Mouse (Mus musculus) embryonic fibroblast, embryonic 13.5 days (primary cell): Measurements from ENCODE around the gene Map4k4. TPM values are rescaled to one million over a fixed set of nuclear protein-coding genes. Genes with fewer than 3 reads are reported as not detected.

Experiments used
- H3K27ac ChIP-seq: 2 replicates; pipeline ENCODE4 v1.5.1; 2012; ENCODE audit warnings: low read length, control low read depth, inconsistent platforms; ENCODE audit not compliant: insufficient read depth
- H3K4me1 ChIP-seq: 2 replicates; pipeline ENCODE4 v1.6.1; 2011; ENCODE audit warnings: low read length; ENCODE audit not compliant: control insufficient read depth, insufficient read depth
- H3K4me3 ChIP-seq: 2 replicates; pipeline ENCODE4 v1.5.1; 2011; ENCODE audit warnings: mild to moderate bottlenecking, control low read depth, low read length; ENCODE audit not compliant: insufficient read depth
- CTCF ChIP-seq: IDR thresholded peaks from 2 replicates; pipeline ENCODE4 v1.5.1; 2011; ENCODE audit warnings: mild to moderate bottlenecking, control low read depth, low read length, moderate library complexity, borderline replicate concordance; ENCODE audit not compliant: insufficient read depth
- POLR2A ChIP-seq: IDR thresholded peaks from 2 replicates; pipeline ENCODE4 v1.6.1; 2011; ENCODE audit warnings: low read depth, mild to moderate bottlenecking, control low read depth, low read length, moderate library complexity
- polyA plus RNA-seq: library from polyadenylated mRNA; stranded (reverse); fragments of >200 nt; gene quantifications from 2 replicates; pipeline ENCODE4 v1.2.4, GENCODE M21; 2011; ENCODE audit warnings: low read depth; ENCODE audit not compliant: missing spikeins, insufficient read length

Map4k4 gene
- polyA plus RNA-seq, 1 experiment: 259 TPM

DNA sequence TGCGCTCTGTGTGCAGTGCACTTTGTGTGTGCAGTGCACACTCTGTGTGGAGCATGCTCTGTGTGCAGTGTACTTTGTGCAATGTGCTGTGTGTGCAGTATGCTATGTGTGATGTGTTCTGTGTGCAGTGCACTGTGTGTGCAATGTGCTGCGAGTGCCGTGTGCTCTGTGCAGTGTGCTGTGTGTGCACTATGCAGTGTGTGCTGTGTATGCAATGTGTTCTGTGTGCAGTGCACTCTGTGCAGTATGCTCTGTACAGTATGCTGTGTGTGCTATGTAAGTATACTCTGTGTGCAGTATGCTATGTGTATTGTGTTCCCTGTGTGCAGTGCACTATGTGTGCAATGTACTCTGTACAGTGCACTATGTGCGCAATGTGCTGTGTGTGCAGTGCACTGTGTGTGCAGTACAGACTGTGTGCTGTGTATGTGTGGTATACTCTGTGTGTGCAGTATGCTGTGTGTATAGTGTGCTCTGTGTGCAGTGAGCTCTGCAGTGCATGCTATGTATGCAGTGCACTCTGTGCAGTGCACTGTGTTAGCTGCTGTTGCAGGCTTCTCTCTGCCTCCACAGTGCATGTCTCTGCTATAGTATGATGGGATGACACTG, 105.4 kb downstream of the Map4k4 start:
- peak; percentile 30; the same call in 1 of the 2 replicates for TF ChIP-seq CTCF
- TF ChIP-seq POLR2A: no peak
- H3K27ac ChIP-seq: no peak overlapping the region
- H3K4me1 ChIP-seq: no peaks in the 10 kb centered on the region
- no peak overlapping the region for H3K4me3 ChIP-seq

DNA sequence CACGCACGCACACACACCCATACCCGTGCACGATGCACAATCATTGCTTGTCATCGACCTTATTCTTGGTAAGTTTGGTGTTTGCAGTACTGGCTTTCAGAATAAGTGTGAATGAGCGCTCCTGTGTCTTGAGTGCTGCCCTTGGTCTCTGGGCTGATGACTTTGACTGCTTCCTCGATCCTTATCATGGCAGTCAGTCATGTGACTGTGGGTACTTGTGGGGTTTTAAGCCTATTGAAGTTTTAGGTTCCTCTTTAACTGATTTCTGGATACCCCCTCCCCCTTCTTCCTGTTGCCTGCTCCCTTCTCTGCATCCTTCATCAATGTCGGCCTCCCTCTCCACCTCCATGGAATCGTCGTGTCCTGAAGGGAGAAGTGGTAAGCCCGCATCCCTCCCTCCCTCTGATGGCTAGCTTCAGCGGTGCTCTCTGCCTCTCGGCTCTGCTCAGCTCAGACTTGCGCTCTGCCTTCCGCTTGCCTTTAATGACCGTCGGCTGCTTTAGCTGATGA, 107.3 kb downstream of the Map4k4 start:
- Histone ChIP-seq H3K4me1 (no peaks in the 10 kb centered on the region), H3K4me3 (no peak overlapping the region), H3K27ac (no peak overlapping the region)
- TF ChIP-seq POLR2A: no peak
- no peak for TF ChIP-seq CTCF

DNA sequence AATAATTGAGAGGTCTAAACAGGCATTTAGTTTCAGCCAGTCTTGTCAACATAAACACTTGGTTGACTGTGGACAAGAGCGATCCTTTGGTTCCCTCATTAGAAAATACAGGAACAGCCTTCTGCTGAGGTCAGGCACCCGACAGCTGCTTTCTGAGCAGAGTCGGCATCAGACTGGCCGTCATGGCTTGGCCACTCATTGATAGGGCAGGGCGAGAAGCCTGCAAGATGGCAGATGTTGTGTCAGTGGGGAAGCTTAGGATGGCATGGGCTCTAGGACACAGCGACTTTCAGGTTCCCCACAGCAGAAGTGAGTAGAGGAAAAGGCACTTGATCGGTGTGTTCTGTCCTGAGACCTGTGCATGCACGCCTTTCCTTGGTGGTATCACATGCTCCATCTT, 112.0 kb downstream of the Map4k4 start:
- TF ChIP-seq CTCF (no peak), POLR2A (no peak)
- H3K27ac ChIP-seq: no peak overlapping the region
- H3K4me3 ChIP-seq: no peak overlapping the region
- H3K4me1 ChIP-seq: peaks cover 4% of the 10 kb centered on the region; the same call in 1 of the 2 replicates

DNA sequence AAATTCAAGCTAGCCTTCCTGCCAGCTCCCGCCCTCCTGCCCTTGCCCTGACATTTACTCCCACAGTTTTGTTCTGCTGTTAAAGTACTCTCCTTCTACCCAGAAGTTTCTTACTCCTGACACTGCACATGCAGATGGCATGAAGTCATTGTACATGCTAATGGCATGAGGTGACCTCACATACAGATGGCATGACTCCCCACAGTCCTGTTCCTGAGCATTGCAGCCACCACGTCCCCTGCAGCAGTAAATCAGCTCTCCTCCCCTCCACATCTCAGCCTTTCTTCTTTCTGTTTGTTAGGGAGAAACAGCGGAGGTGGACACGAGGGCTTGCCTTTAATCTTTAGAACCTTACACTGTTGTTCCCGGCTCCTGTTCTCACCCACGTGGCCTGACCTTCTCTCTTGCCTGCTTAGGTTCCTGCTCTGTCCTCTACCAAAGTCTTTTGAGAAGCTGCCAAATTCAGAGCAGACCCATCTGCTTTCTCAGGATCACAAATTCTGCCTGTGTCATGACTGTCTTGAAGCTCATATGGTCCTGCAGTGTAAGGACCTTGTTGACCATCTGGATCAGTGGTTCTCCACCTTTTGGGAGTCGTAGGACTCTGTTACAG, 114.5 kb downstream of the Map4k4 start:
- no peak overlapping the region for H3K27ac ChIP-seq
- TF ChIP-seq POLR2A (no peak), CTCF (no peak)
- H3K4me3 ChIP-seq: no peak overlapping the region
- peaks cover 4% of the 10 kb centered on the region; the same call in 1 of the 2 replicates for H3K4me1 ChIP-seq

DNA sequence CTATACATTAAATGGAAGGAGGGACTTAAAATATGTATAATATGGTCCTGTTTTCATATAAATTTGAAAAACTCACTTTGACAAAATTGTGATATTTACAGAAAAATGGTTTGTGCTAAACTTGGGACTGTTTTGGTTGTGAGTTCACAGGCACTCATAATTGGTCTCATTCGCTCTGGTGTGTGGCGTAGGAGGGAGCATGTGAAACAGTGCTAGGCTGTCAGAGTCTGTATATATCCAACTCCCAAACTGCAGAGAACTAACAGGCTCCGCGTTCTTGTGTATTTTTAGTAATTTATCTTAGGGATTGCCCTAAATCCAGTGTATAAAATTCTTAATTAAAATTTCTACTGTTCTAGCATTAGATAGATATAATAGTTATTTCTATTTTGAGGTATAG, 120.9 kb downstream of the Map4k4 start:
- TF ChIP-seq CTCF (no peak), POLR2A (no peak)
- Histone ChIP-seq H3K27ac (no peak overlapping the region), H3K4me3 (no peak overlapping the region)

DNA sequence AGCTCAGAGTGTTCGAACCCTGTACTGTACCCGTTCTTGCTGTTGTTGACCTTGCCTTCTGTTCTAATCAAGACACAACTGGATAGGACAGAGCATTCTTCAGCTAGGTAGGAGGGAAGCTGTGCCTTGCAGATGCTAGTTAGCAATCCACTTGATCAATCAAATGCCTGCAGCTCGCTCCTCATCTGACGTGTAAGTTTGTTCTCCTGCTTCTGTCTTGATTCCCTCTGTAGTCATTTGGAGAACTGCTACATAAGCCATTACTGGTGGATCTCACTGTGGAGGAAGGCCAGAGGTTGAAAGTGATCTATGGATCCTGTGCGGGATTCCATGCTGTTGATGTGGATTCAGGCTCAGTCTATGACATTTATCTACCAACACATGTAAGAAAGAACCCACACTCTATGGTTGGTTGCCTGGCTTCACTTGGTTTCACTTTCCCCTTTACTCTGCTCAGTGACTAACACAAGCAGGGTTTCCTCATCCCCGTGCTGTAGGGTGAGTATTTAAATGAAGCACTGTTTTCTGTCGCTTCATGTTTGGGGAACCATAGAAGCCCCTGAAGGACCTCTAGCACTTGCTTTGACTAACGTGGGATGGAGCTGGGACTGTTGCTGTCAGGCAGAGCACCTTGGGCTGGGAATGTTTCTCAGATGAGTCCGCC, 121.9 kb downstream of the Map4k4 start:
- Histone ChIP-seq H3K4me3 (no peak overlapping the region), H3K27ac (no peak overlapping the region), H3K4me1 (no peaks in the 10 kb centered on the region)
- TF ChIP-seq POLR2A: no peak
- no peak for TF ChIP-seq CTCF

More for the DNA sequence above, 120.9 kb downstream of the Map4k4 start:
- H3K4me1 ChIP-seq: peaks cover 4% of the 10 kb centered on the region; the same call in 1 of the 2 replicates

DNA sequence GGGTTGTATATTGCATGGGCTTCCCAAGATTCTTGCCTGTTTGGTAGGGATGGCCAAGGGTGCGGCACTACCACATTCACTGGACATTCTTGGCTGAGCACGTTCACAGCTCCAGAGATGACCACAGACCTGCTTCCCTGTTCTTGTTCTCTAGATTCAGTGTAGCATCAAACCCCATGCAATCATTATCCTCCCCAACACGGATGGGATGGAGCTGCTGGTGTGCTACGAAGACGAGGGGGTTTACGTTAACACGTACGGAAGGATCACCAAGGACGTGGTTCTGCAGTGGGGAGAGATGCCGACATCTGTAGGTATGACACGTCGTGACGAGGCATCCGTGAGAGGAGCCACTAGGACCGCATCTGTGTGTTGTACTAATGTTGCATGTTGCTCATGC, 122.5 kb downstream of the Map4k4 start:
- TF ChIP-seq CTCF (no peak), POLR2A (no peak)
- H3K4me3 ChIP-seq: no peak overlapping the region
- H3K4me1 ChIP-seq: no peaks in the 10 kb centered on the region
- H3K27ac ChIP-seq: no peak overlapping the region

DNA sequence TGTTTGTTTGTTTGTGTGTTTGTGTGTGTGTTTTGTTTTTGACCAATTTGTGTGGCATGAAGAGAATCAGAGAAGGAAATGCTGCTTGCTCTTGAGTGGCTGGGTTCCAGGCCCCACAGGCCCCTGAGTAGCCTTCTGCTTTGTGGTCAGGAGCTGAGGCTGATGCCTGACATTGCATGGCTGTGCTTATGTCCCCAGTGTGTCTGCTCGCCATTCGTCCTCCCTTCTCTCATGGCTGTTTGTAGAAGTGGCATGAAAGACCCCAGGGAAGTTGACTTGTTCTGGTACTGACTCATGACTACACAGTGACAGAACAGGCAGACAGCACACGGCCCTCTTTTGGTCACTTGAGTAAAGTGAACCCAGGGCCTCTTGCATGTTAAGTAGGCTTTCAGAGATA, 123.0 kb downstream of the Map4k4 start:
- H3K27ac ChIP-seq: no peak overlapping the region
- TF ChIP-seq CTCF (no peak), POLR2A (no peak)

DNA sequence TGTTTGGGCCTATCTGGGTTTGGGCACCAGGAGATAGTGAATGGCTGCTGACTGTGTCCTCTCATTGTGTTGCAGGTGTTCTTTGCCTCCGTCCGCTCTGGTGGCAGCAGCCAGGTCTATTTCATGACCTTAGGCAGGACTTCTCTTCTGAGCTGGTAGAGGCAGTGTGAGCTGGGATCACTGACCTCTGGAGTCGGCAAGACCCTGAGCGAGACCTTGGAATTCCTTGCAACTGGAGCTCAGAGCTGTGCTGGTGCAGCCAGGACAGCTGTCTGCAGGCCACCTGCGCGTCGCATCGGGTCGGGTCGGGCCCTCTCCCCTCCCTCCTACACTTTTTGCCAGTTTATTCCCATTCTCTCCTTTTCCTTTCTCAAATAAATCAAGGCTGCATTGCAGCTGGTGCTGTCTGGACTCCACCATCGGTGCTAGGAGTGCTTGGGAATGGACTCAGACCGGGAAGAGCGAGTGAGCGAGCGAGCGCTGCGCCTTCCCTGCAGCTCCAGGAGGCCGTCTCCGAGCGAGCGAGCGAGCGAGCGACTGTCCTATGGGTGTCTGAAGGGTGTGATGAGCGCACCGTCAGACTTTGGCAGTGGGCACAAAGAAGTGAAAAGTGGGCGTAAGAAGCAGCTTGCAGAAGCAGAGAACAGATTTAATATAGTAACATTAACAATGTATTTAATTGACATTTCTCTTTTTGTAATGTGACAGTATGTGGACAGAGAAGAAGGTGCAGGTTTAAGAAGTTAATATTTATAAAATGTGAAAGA, 124.0 kb downstream of the Map4k4 start:
- Histone ChIP-seq H3K4me3 (no peak overlapping the region), H3K4me1 (no peaks in the 10 kb centered on the region), H3K27ac (no peak overlapping the region)
- TF ChIP-seq CTCF: no peak
- TF ChIP-seq POLR2A: no peak

More for the DNA sequence above, 123.0 kb downstream of the Map4k4 start:
- Histone ChIP-seq H3K4me1 (no peaks in the 10 kb centered on the region), H3K4me3 (no peak overlapping the region)
